Mouse (Mus musculus) midbrain, embryonic 10.5 days (tissue): ENCODE results near the gene Trim43a. TPM values are rescaled to one million over a fixed set of nuclear protein-coding genes. Genes with fewer than 3 reads are reported as not detected.
"Not testable (repeated sequence)": the region's sequence is repeated elsewhere in the genome, so short reads cannot be mapped to it uniquely, and the experiment has no call there.

Source experiments
- DNase-seq: peaks from one replicate; pipeline ENCODE4 v3.0.0-alpha.2; 2017; ENCODE audit warnings: low spot score
- H3K27ac ChIP-seq: fragments of 300-500 bp; sonication (generic); replicated peaks from 2 replicates; pipeline ENCODE4 v1.5.1; 2016; ENCODE audit warnings: mild to moderate bottlenecking
- H3K27me3 ChIP-seq: fragments of 300-500 bp; sonication (generic); 2 replicates; pipeline ENCODE4 v1.6.1; 2016; ENCODE audit warnings: low read depth, mild to moderate bottlenecking; ENCODE audit not compliant: poor library complexity, severe bottlenecking
- H3K36me3 ChIP-seq: fragments of 300-500 bp; sonication (generic); 2 replicates; pipeline ENCODE4 v1.6.1; 2016; ENCODE audit warnings: mild to moderate bottlenecking, moderate library complexity
- H3K4me1 ChIP-seq: fragments of 300-500 bp; sonication (generic); 2 replicates; pipeline ENCODE4 v1.6.1; 2016
- H3K4me3 ChIP-seq: fragments of 300-500 bp; sonication (generic); 2 replicates; pipeline ENCODE4 v1.5.1; 2016; ENCODE audit warnings: mild to moderate bottlenecking, moderate library complexity
- H3K9me3 ChIP-seq: fragments of 300-500 bp; sonication (generic); replicated peaks from 2 replicates; pipeline ENCODE4 v1.6.1; 2016; ENCODE audit warnings: mild to moderate bottlenecking
- WGBS: fragments of 180-500 bp; shearing (Covaris S2); methylation state at CpG from one replicate; pipeline ENCODE4 v1.1.7; 2016; 5-methylcytosine and 5-hydroxymethylcytosine counted together
- polyA plus RNA-seq: library from polyadenylated mRNA; unstranded; fragments of >200 nt; fragmentation: Nextera tagmentation; extraction: Ambion mirVana; gene quantifications from 2 replicates; pipeline ENCODE4 v1.2.1, GENCODE M21; 2016

Gene Trim43a
- polyA plus RNA-seq, 1 experiment from 2014 or later, result 0.06 TPM

- Histone ChIP-seq H3K9me3 (peaks cover 37% of the 10 kb centered on the region), H3K36me3 (peaks cover 51% of the 10 kb centered on the region)
- not testable (repeated sequence) for H3K4me1 ChIP-seq, H3K4me3 ChIP-seq, DNase-seq, H3K27ac ChIP-seq, H3K27me3 ChIP-seq
- 98% methylated on average over 3 of the region's 3 CpGs for WGBS
These were observed 10.2 kb upstream of the Trim43a start for GRCm38 (mm10) chr9:88570471-88570870.

GRCm38 (mm10) chr9:88593708-88594107, 13.0 kb downstream of the Trim43a start:
- not testable (repeated sequence) for DNase-seq, H3K27me3 ChIP-seq, H3K4me3 ChIP-seq, H3K36me3 ChIP-seq, H3K9me3 ChIP-seq, H3K27ac ChIP-seq, H3K4me1 ChIP-seq
- WGBS, result 83% methylated on average over 6 of the region's 6 CpGs

GRCm38 (mm10) chr9:88599206-88600162, 18.8 kb downstream of the Trim43a start:
- not testable (repeated sequence) for H3K36me3 ChIP-seq, H3K9me3 ChIP-seq, H3K4me1 ChIP-seq, H3K27me3 ChIP-seq
- DNase-seq, result peak; percentile 90
- Histone ChIP-seq H3K4me3 (peak overlapping the region; percentile 50), H3K27ac (peak overlapping the region; percentile 58)
- 2% methylated on average over 48 of the region's 50 CpGs for WGBS

DNA sequence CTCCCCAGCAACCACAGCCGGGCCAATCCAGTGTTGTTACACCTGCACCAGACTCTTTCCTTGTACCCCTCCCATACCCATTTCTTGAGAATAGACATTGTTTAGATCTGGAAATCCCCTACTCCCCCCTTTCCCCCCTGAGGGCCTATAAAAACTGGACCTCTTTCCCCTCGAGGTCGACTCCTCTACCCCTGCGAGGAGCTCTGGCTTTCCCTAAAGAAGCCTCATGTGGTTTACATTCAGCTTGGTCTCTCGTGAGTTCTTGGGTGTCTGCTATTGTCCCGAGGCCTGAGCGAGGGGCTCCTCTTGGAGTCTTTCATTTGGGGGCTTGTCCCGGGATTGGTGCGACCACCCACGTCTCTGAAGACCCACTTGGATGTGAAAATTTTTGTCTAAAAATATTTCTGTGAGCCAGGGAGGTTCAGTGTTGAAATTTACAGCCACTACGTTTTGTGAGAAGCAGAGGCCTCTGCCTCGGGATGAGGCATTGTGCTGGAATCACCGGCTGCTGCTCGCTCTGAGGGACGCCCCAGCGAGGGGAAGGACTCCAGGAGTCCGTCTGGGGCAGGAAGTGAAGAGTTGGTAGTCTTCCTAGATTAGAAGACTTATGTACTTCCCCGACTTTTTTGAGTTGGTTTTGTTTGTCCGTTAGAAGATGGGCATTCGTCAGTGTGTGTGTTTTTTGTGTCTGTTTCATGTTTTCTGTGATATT, 45.3 kb downstream of the Trim43a start:
- not testable (repeated sequence) for DNase-seq, H3K9me3 ChIP-seq, H3K4me3 ChIP-seq, H3K36me3 ChIP-seq, H3K27ac ChIP-seq, H3K27me3 ChIP-seq, H3K4me1 ChIP-seq
- 79% methylated on average over 17 of the region's 20 CpGs for WGBS

- not testable (repeated sequence) for H3K27ac ChIP-seq, H3K9me3 ChIP-seq, H3K4me1 ChIP-seq, H3K4me3 ChIP-seq, H3K36me3 ChIP-seq, DNase-seq, H3K27me3 ChIP-seq
- WGBS, result 88% methylated on average over 1 of the region's 1 CpGs
These were observed 57.4 kb downstream of the Trim43a start for GRCm38 (mm10) chr9:88638125-88638524.

Other genes starting within 250 kb of the Trim43a start
- gene Snx14, start 141.9 kb upstream of the Trim43a start, polyA plus RNA-seq, result 20.7 and 21.1 TPM in 2 replicates
- gene Gm20537, start 124.3 kb upstream of the Trim43a start, polyA plus RNA-seq, result 0.71 and 1.1 TPM in 2 replicates
- 110 and 115 TPM in 2 replicates for gene Syncrip, start 98.3 kb upstream of the Trim43a start, polyA plus RNA-seq
- gene Zfp949, start 32.9 kb upstream of the Trim43a start, polyA plus RNA-seq, result 5.9 and 9.1 TPM in 2 replicates
- gene Mthfsl, start 139.4 kb downstream of the Trim43a start, polyA plus RNA-seq, result 23.6 and 28.4 TPM in 2 replicates
- gene Bcl2a1d, start 151.0 kb downstream of the Trim43a start, polyA plus RNA-seq, result not detected in 2 replicates